Mouse (Mus musculus) G1E (cell line): ENCODE results near the gene Plxna4.

Source experiments
- CTCF ChIP-seq: IDR thresholded peaks from 2 replicates; pipeline ENCODE4 v1.5.1; 2012; ENCODE audit warnings: low read depth, low read length, inconsistent platforms, mixed read lengths
- GATA1 ChIP-seq: IDR thresholded peaks from 2 replicates; pipeline ENCODE4 v1.6.1; 2012; ENCODE audit warnings: borderline replicate concordance, low read length, inconsistent platforms, mixed read lengths
- POLR2AphosphoS5 ChIP-seq: IDR thresholded peaks from 2 replicates; pipeline ENCODE4 v1.6.1; 2012; ENCODE audit warnings: low read depth, low read length, inconsistent platforms; ENCODE audit not compliant: insufficient replicate concordance
- TAL1 ChIP-seq: conservative IDR thresholded peaks from 2 replicates; pipeline ENCODE4 v1.6.1; 2012; ENCODE audit warnings: low read depth, low read length, inconsistent platforms, mixed read lengths

DNA sequence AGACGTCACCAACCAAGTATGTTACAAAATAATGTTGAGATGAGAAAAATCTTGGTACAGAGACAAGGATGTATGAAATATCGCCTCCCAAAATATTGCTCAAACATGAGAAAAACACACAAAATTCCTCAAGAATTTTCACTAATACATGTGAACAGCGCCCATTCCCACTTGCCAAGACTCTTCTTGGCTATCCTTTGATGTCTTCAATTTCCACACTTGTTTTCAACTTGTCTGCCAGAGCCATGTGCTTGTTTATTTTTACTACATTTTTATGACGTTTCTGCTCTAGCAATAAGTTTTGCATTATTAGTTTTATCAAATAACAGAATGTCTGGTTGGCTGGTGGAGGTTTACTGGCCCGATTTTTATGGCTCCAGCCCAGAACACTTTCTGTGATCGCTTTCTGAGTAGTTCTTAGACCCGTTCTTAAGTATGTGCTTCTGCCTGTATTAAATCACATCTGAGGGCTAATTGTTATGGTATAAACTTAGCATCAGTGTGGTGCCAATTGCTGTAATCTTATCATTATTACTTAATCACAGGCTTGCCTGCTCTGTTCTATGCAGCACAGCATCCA, 224.4 kb downstream of the Plxna4 start:
- TF ChIP-seq CTCF (no peak), TAL1 (no peak), GATA1 (no peak), POLR2AphosphoS5 (no peak)
